Mouse (Mus musculus) kidney, postnatal 0 days (tissue): Measurements from ENCODE around the gene Olfr672. TPM values are rescaled to one million over a fixed set of nuclear protein-coding genes. Genes with fewer than 3 reads are reported as not detected.
"Not testable (repeated sequence)": the region's sequence is repeated elsewhere in the genome, so short reads cannot be mapped to it uniquely, and the experiment has no call there.

Source experiments
- ATAC-seq: fragments of 200-750 bp; cut with Nextera tagmentation; replicated peaks from 2 replicates; pipeline ENCODE4 v1.8.0; 2017; ENCODE audit warnings: low read depth, moderate number of reproducible peaks, moderate TSS enrichment, moderate library complexity; ENCODE audit not compliant: low FRiP score
- DNase-seq: peaks from one replicate; pipeline ENCODE4 v3.0.0-alpha.2; 2016; ENCODE audit warnings: low spot score
- H3K27ac ChIP-seq: fragments of 300-500 bp; sonication (generic); 2 replicates; pipeline ENCODE4 v1.5.1; 2014; ENCODE audit warnings: mild to moderate bottlenecking
- H3K27me3 ChIP-seq: fragments of 300-500 bp; sonication (generic); 2 replicates; pipeline ENCODE4 v1.6.1; 2014; ENCODE audit warnings: low read length, mixed read lengths; ENCODE audit not compliant: insufficient read depth
- H3K36me3 ChIP-seq: fragments of 300-500 bp; sonication (generic); 2 replicates; pipeline ENCODE4 v1.6.1; 2014; ENCODE audit warnings: low read length, mixed read lengths; ENCODE audit not compliant: insufficient read depth
- H3K4me1 ChIP-seq: fragments of 300-500 bp; sonication (generic); replicated peaks from 2 replicates; pipeline ENCODE4 v1.6.1; 2014; ENCODE audit warnings: antibody characterized with exemption, low read length, mixed read lengths; ENCODE audit not compliant: insufficient read depth
- H3K4me2 ChIP-seq: fragments of 300-500 bp; sonication (generic); 2 replicates; pipeline ENCODE4 v1.6.1; 2014; ENCODE audit warnings: mild to moderate bottlenecking, low read length, moderate library complexity, mixed read lengths
- H3K4me3 ChIP-seq: fragments of 300-500 bp; sonication (generic); replicated peaks from 2 replicates; pipeline ENCODE4 v1.5.1; 2014; ENCODE audit warnings: low read depth, low read length
- H3K9ac ChIP-seq: fragments of 300-500 bp; sonication (generic); 2 replicates; pipeline ENCODE4 v1.6.1; 2014; ENCODE audit warnings: low read depth, low read length
- H3K9me3 ChIP-seq: fragments of 300-500 bp; sonication (generic); replicated peaks from 2 replicates; pipeline ENCODE4 v1.6.1; 2016; ENCODE audit warnings: low read length, inconsistent platforms, mixed read lengths
- CTCF ChIP-seq: IDR thresholded peaks from 2 replicates; pipeline ENCODE4 v1.5.1; 2016; ENCODE audit warnings: antibody characterized with exemption, low read depth, mild to moderate bottlenecking, moderate library complexity
- WGBS: fragments of 180-500 bp; shearing (Covaris S2); extraction: QIAGEN DNeasy Blood & Tissue Kit; methylation state at CpG from one replicate; pipeline ENCODE4 v1.1.7; 2014; 5-methylcytosine and 5-hydroxymethylcytosine counted together
- polyA plus RNA-seq: library from polyadenylated mRNA; unstranded; fragments of >200 nt; fragmentation: Nextera tagmentation; extraction: Ambion mirVana; gene quantifications from 2 replicates; pipeline ENCODE4 v1.2.1, GENCODE M21; 2015

Olfr672 gene
- polyA plus RNA-seq, 1 experiment from 2014 or later: not detected

- no peak within 1 kb of the TSS for H3K4me3 ChIP-seq
- no peak for TF ChIP-seq CTCF
- no peak within 1 kb of the TSS for H3K4me2 ChIP-seq
- no peaks in the 10 kb centered on the region for H3K36me3 ChIP-seq
- 13% methylated on average over 1 of the region's 1 CpGs for WGBS
- no peaks in the 10 kb centered on the region for H3K4me1 ChIP-seq
- no peak within 1 kb of the TSS for H3K27ac ChIP-seq
- H3K27me3 ChIP-seq: no peaks in the 10 kb centered on the region
- no peak for DNase-seq
- no peak within 1 kb of the TSS for H3K9ac ChIP-seq
- no peak for ATAC-seq
- H3K9me3 ChIP-seq: no peaks in the 10 kb centered on the region
Observed at GRCm38 (mm10) chr7:104962520-104962919, 39.3 kb downstream of the Olfr672 start, which contains the start of gene Olfr670. Olfr670 (minus strand) TSS chr7:104962620.

GRCm38 (mm10) chr7:104950234-104950633 is 51.6 kb downstream of the Olfr672 start:
- H3K36me3 ChIP-seq, DNase-seq, H3K9ac ChIP-seq, H3K27ac ChIP-seq, H3K4me1 ChIP-seq, H3K9me3 ChIP-seq, H3K27me3 ChIP-seq, H3K4me2 ChIP-seq, H3K4me3 ChIP-seq, ATAC-seq: not testable (repeated sequence)
- 91% methylated on average over 16 of the region's 16 CpGs for WGBS

Other genes with a start within 250 kb of the Olfr672 start
- not detected in 2 replicates for gene Usp17le, start 224.6 kb downstream of the Olfr672 start, polyA plus RNA-seq
- not detected in 2 replicates for gene Usp17lb, start 159.4 kb downstream of the Olfr672 start, polyA plus RNA-seq
- not detected in 2 replicates for gene Usp17la, start 145.0 kb downstream of the Olfr672 start, polyA plus RNA-seq
- gene Olfr665, start 124.0 kb downstream of the Olfr672 start, polyA plus RNA-seq: not detected in 2 replicates
- gene Olfr666, start 106.1 kb downstream of the Olfr672 start, polyA plus RNA-seq: not detected in 2 replicates
- gene Olfr667, start 80.5 kb downstream of the Olfr672 start, polyA plus RNA-seq: not detected in 2 replicates
- gene Olfr668, start 74.0 kb downstream of the Olfr672 start, polyA plus RNA-seq: not detected in 2 replicates
- gene Olfr669, start 67.8 kb downstream of the Olfr672 start, polyA plus RNA-seq: not detected in 2 replicates
- gene Olfr670, start 39.4 kb downstream of the Olfr672 start, polyA plus RNA-seq: not detected in 2 replicates
- not detected in 2 replicates for gene Olfr671, start 22.9 kb downstream of the Olfr672 start, polyA plus RNA-seq
- not detected in 2 replicates for gene Olfr675, start 26.4 kb upstream of the Olfr672 start, polyA plus RNA-seq
- not detected in 2 replicates for gene Olfr676, start 30.7 kb upstream of the Olfr672 start, polyA plus RNA-seq
- gene Olfr677, start 49.3 kb upstream of the Olfr672 start, polyA plus RNA-seq: not detected in 2 replicates
- not detected in 2 replicates for gene Olfr678, start 62.4 kb upstream of the Olfr672 start, polyA plus RNA-seq
- gene Olfr679, start 79.2 kb upstream of the Olfr672 start, polyA plus RNA-seq: not detected in 2 replicates
- not detected in 2 replicates for gene Olfr680-ps1, start 90.8 kb upstream of the Olfr672 start, polyA plus RNA-seq
- not detected in 2 replicates for gene Olfr681, start 114.8 kb upstream of the Olfr672 start, polyA plus RNA-seq
- not detected in 2 replicates for gene Olfr683, start 145.0 kb upstream of the Olfr672 start, polyA plus RNA-seq
- not detected in 2 replicates for gene Olfr684, start 161.6 kb upstream of the Olfr672 start, polyA plus RNA-seq
- gene Olfr685, start 184.0 kb upstream of the Olfr672 start, polyA plus RNA-seq: not detected in 2 replicates
- not detected in 2 replicates for gene Olfr686, start 205.5 kb upstream of the Olfr672 start, polyA plus RNA-seq